Mouse (Mus musculus): ENCODE results near the gene Yme1l1. TPM values are rescaled to one million over a fixed set of nuclear protein-coding genes. Genes with fewer than 3 reads are reported as not detected.

The Yme1l1 gene
- 44.0 and 45.0 TPM in 2 replicates for polyA plus RNA-seq (2015; fragmentation: Nextera tagmentation; extraction: Ambion mirVana)

GRCm38 (mm10) chr2:23155777-23156607 is at the start of gene Yme1l1, which contains the start of gene Mastl:
Yme1l1 (plus strand) TSS chr2:23156369.
Mastl (minus strand) TSS chr2:23156024.
- peak within 1 kb of the TSS; percentile 100 for H3K27ac ChIP-seq (replicated peaks)
- H3K36me3 ChIP-seq, result peaks cover 8% of the 10 kb centered on the region
- H3K9me3 ChIP-seq, result no peaks in the 10 kb centered on the region
- peaks cover 33% of the 10 kb centered on the region for H3K4me1 ChIP-seq
- peak; percentile 98 for ATAC-seq (ENCODE audit: extremely low read depth, insufficient number of reproducible peaks, low FRiP score, low TSS enrichment)
- peak within 1 kb of the TSS; percentile 87 for H3K9ac ChIP-seq
- no peaks in the 10 kb centered on the region for H3K27me3 ChIP-seq (replicated peaks)
- H3K4me2 ChIP-seq, result peak within 1 kb of the TSS; percentile 94
- WGBS, result under 1% methylated on average over 61 of the region's 61 CpGs
- H3K4me3 ChIP-seq, result peak within 1 kb of the TSS; percentile 91

- H3K4me1 ChIP-seq, result 0 out of 2 replicates have a peak, but pooled peaks cover 3% of the 10 kb centered on the region
- H3K27me3 ChIP-seq (replicated peaks), result no peaks in the 10 kb centered on the region
- H3K27ac ChIP-seq (replicated peaks), result no peak overlapping the region
- no peak overlapping the region for H3K9ac ChIP-seq
- no peak overlapping the region for H3K4me3 ChIP-seq
- H3K4me2 ChIP-seq, result no peak overlapping the region
- no peak for ATAC-seq (ENCODE audit: extremely low read depth, insufficient number of reproducible peaks, low FRiP score, low TSS enrichment)
- H3K9me3 ChIP-seq, result no peaks in the 10 kb centered on the region
- peaks cover 56% of the 10 kb centered on the region for H3K36me3 ChIP-seq
These were observed 36.6 kb upstream of the Yme1l1 start for GRCm38 (mm10) chr2:23119573-23119972.

GRCm38 (mm10) chr2:23155199-23155621 is 959 bp upstream of the Yme1l1 start:
- peaks cover 33% of the 10 kb centered on the region for H3K4me1 ChIP-seq
- WGBS, result 6% methylated on average over 5 of the region's 5 CpGs

GRCm38 (mm10) chr2:23156608-23157081 is 476 bp downstream of the Yme1l1 start:
- Histone ChIP-seq H3K4me2 (peak overlapping the region; percentile 94), H3K4me1 (peaks cover 33% of the 10 kb centered on the region), H3K27me3 (replicated peaks) (no peaks in the 10 kb centered on the region), H3K36me3 (peaks cover 14% of the 10 kb centered on the region), H3K9me3 (no peaks in the 10 kb centered on the region), H3K9ac (peak overlapping the region; percentile 87), H3K4me3 (peak overlapping the region; percentile 91), H3K27ac (replicated peaks) (peak overlapping the region; percentile 100)
- WGBS, result 3% methylated on average over 17 of the region's 17 CpGs
- no peak for ATAC-seq (ENCODE audit: extremely low read depth, insufficient number of reproducible peaks, low FRiP score, low TSS enrichment)

More at GRCm38 (mm10) chr2:23155199-23155621, 959 bp upstream of the Yme1l1 start:
- peaks cover 11% of the 10 kb centered on the region for H3K36me3 ChIP-seq
- H3K9me3 ChIP-seq, result no peaks in the 10 kb centered on the region
- peak overlapping the region; percentile 91 for H3K4me3 ChIP-seq
- H3K4me2 ChIP-seq, result peak overlapping the region; percentile 94
- no peak for ATAC-seq (ENCODE audit: extremely low read depth, insufficient number of reproducible peaks, low FRiP score, low TSS enrichment)
- H3K27ac ChIP-seq (replicated peaks), result peak overlapping the region; percentile 100
- H3K9ac ChIP-seq, result peak overlapping the region; percentile 87
- no peaks in the 10 kb centered on the region for H3K27me3 ChIP-seq (replicated peaks)

- Histone ChIP-seq H3K9me3 (no peaks in the 10 kb centered on the region), H3K27ac (replicated peaks) (no peak overlapping the region), H3K27me3 (replicated peaks) (no peaks in the 10 kb centered on the region), H3K4me3 (no peak overlapping the region), H3K9ac (no peak overlapping the region), H3K4me2 (no peak overlapping the region), H3K36me3 (peaks cover 86% of the 10 kb centered on the region), H3K4me1 (no peaks in the 10 kb centered on the region)
- ATAC-seq (ENCODE audit: extremely low read depth, insufficient number of reproducible peaks, low FRiP score, low TSS enrichment), result no peak
- WGBS, result 64% methylated on average over 3 of the region's 3 CpGs
These were observed 16.1 kb downstream of the Yme1l1 start for GRCm38 (mm10) chr2:23172305-23172704.

- H3K27me3 ChIP-seq (replicated peaks), result no peaks in the 10 kb centered on the region
- H3K9me3 ChIP-seq, result no peaks in the 10 kb centered on the region
- H3K4me2 ChIP-seq, result no peak overlapping the region
- H3K27ac ChIP-seq (replicated peaks), result no peak overlapping the region
- 86% methylated on average over 1 of the region's 1 CpGs for WGBS
- H3K4me1 ChIP-seq, result no peaks in the 10 kb centered on the region
- no peak overlapping the region for H3K4me3 ChIP-seq
- no peak for ATAC-seq (ENCODE audit: extremely low read depth, insufficient number of reproducible peaks, low FRiP score, low TSS enrichment)
- no peak overlapping the region for H3K9ac ChIP-seq
- H3K36me3 ChIP-seq, result peaks cover 77% of the 10 kb centered on the region
These were observed 38.2 kb downstream of the Yme1l1 start for GRCm38 (mm10) chr2:23194366-23194765.

- Histone ChIP-seq H3K4me1 (peaks cover 8% of the 10 kb centered on the region), H3K4me3 (no peak overlapping the region), H3K4me2 (no peak overlapping the region), H3K27ac (replicated peaks) (no peak overlapping the region), H3K9ac (no peak overlapping the region), H3K36me3 (peaks cover 34% of the 10 kb centered on the region), H3K9me3 (no peaks in the 10 kb centered on the region), H3K27me3 (replicated peaks) (no peaks in the 10 kb centered on the region)
- 49% methylated on average over 1 of the region's 1 CpGs for WGBS
- ATAC-seq (ENCODE audit: extremely low read depth, insufficient number of reproducible peaks, low FRiP score, low TSS enrichment), result no peak
These were observed 44.9 kb downstream of the Yme1l1 start for GRCm38 (mm10) chr2:23201034-23201433.

GRCm38 (mm10) chr2:23202900-23203670 is 46.9 kb downstream of the Yme1l1 start:
- Histone ChIP-seq H3K9ac (no peak overlapping the region), H3K27ac (replicated peaks) (no peak overlapping the region), H3K4me1 (peaks cover 8% of the 10 kb centered on the region), H3K9me3 (no peaks in the 10 kb centered on the region), H3K4me2 (no peak overlapping the region), H3K4me3 (no peak overlapping the region), H3K27me3 (replicated peaks) (no peaks in the 10 kb centered on the region), H3K36me3 (peaks cover 23% of the 10 kb centered on the region)
- no peak for ATAC-seq (ENCODE audit: extremely low read depth, insufficient number of reproducible peaks, low FRiP score, low TSS enrichment)
- WGBS, result 48% methylated on average over 15 of the region's 15 CpGs

GRCm38 (mm10) chr2:23207070-23207526 is 50.9 kb downstream of the Yme1l1 start, which contains the start of gene 4931423N10Rik:
4931423N10Rik (plus strand) TSS chr2:23207476.
- 73% methylated on average over 15 of the region's 15 CpGs for WGBS

GRCm38 (mm10) chr2:23213661-23214060 is 57.5 kb downstream of the Yme1l1 start:
- no peaks in the 10 kb centered on the region for H3K9me3 ChIP-seq
- no peaks in the 10 kb centered on the region for H3K27me3 ChIP-seq (replicated peaks)
- H3K9ac ChIP-seq, result no peak overlapping the region
- no peak overlapping the region for H3K4me3 ChIP-seq
- no peak for ATAC-seq (ENCODE audit: extremely low read depth, insufficient number of reproducible peaks, low FRiP score, low TSS enrichment)
- 77% methylated on average over 5 of the region's 5 CpGs for WGBS
- H3K4me1 ChIP-seq, result no peaks in the 10 kb centered on the region
- H3K4me2 ChIP-seq, result no peak overlapping the region
- no peak overlapping the region for H3K27ac ChIP-seq (replicated peaks)
- no peaks in the 10 kb centered on the region for H3K36me3 ChIP-seq

More at GRCm38 (mm10) chr2:23207070-23207526, 50.9 kb downstream of the Yme1l1 start, which contains the start of gene 4931423N10Rik:
- ATAC-seq (ENCODE audit: extremely low read depth, insufficient number of reproducible peaks, low FRiP score, low TSS enrichment), result no peak
- no peak within 1 kb of the TSS for H3K9ac ChIP-seq
- H3K27ac ChIP-seq (replicated peaks), result no peak within 1 kb of the TSS
- no peaks in the 10 kb centered on the region for H3K9me3 ChIP-seq
- no peak within 1 kb of the TSS for H3K4me3 ChIP-seq
- H3K4me1 ChIP-seq, result peaks cover 8% of the 10 kb centered on the region
- H3K27me3 ChIP-seq (replicated peaks), result no peaks in the 10 kb centered on the region
- no peaks in the 10 kb centered on the region for H3K36me3 ChIP-seq
- H3K4me2 ChIP-seq, result no peak within 1 kb of the TSS

- 46% methylated on average over 6 of the region's 7 CpGs for WGBS
- ATAC-seq (ENCODE audit: extremely low read depth, insufficient number of reproducible peaks, low FRiP score, low TSS enrichment), result no peak
- Histone ChIP-seq H3K9ac (no peak overlapping the region), H3K27ac (replicated peaks) (no peak overlapping the region), H3K4me1 (no peaks in the 10 kb centered on the region), H3K9me3 (no peaks in the 10 kb centered on the region), H3K4me3 (no peak overlapping the region), H3K4me2 (no peak overlapping the region), H3K27me3 (replicated peaks) (no peaks in the 10 kb centered on the region; the same call in 1 of the 2 replicates), H3K36me3 (no peaks in the 10 kb centered on the region)
These were observed 69.0 kb downstream of the Yme1l1 start for GRCm38 (mm10) chr2:23225199-23225598.
